Mouse (Mus musculus) cerebellum, adult 9-11 months (tissue): ENCODE measurements around the gene Dclk2.
A peak's percentile ranks its signal among the peaks of the same experiment; 100 is the strongest.

Experiments
- DNase-seq: peaks from one replicate; pipeline ENCODE4 v3.0.0; 2022

Gene Dclk2

DNA sequence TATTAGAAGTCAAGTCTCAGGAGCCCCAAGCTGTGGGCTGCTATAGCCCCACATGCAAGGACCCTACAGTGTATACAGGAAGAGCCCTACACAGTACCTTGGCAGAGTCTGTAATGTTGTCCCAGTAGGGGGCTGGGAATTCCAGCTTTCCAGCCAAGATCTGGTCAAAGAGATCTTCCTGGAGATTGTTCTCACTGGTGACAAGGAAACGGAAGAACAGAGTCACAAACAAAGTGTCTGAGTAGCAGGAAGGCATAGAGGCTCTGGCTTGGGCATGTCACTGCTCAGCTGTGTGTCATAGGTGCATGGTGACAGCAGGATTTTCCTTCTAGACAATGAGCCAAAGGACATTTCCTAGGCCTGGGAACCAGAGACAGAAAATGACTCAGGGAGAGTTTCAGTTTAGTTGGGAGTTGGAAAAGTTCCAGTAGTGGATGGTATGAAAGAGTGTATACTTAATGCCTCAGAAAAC lies 126.9 kb downstream of the Dclk2 start:
- no peak for DNase-seq

DNA sequence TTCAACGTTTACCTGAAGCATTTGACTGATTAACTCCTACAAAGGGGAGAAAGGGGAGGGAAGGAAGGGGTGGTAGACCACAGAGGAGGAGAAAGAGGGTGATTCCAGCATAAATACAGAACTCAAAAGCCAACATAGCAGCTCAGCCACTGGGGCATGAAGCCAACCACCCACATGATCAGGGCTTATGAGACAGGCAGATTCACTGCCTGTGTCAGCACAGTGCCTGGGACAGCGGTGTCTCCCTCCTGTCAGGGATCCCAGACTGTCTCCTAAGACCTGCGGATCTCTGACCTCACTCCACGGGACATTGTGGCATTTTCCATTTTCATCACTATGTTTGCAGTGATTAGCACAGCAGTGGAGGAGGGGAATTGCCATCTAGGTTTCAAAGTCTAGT lies 127.4 kb downstream of the Dclk2 start:
- DNase-seq, result no peak

DNA sequence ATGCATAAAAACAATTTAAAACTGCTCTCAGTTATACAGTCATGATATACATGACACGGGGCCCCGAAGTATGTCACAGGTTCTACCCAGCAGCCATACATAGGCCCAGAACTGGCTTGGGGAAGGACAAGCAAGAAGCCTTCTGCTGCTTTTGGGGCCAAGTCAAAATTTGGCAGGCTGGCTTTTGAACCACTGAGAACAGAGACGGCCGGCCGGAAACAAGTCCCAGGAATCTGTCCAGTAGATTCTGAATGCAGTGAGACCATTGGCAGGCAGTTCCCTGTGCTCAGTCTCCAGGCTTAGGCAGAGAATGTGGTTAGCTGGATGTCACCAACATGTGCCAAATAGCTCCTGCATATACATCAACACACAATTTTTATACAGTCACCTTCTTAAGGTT lies 130.9 kb downstream of the Dclk2 start:
- peak; percentile 85 for DNase-seq

DNA sequence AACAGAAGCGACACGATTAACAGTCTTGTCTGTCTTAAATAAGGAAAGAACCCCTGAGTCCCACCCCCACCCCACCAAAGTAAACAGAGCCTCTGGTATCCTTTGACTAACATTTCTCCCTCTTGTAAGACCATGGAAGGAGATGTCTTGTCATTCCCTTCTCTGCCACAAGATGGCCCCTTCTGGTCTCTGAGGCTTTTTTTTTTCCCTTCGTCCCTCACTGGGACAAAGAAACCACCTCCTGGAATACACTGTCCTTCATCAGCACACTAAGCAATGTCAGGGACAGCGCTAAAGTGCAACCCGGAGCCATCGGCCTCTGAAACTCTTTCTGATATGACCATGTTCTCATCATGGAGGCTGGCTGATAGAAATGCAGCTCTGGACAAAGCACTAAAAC lies 131.9 kb downstream of the Dclk2 start:
- DNase-seq, result peak; percentile 71

DNA sequence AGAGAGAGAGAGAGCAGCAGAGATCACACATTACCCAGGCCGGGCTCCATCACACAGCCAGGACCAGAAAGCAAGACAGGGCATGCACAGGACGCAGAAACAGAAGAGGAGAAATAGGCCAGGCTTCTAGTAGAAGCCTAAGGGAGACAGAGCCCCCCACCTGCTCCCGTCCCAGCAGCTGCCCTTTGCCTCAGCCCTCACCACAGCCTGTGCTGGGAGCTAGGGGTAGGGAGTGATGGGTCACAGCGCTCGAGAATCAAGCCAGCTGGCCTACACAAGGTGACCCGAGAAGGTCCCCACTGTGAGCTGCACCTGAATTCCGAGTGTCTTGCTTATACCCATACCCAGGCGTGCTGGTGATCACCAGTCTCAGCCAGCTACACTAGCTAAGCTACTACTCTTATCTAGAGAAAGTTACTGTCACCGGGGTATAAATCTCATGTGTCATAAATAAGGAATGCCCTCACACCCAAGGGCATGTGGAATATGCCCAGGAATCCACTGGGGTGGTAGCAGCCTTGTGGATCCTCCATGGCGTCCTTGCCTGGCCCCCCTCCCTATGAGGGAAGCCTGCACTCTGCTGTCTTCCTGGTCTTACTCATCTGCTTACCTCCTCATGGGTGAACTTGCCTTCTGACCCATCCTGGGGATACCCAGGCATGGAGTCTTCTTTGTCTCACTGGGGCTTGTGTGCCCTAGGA lies 133.1 kb downstream of the Dclk2 start:
- DNase-seq, result peak; percentile 42

DNA sequence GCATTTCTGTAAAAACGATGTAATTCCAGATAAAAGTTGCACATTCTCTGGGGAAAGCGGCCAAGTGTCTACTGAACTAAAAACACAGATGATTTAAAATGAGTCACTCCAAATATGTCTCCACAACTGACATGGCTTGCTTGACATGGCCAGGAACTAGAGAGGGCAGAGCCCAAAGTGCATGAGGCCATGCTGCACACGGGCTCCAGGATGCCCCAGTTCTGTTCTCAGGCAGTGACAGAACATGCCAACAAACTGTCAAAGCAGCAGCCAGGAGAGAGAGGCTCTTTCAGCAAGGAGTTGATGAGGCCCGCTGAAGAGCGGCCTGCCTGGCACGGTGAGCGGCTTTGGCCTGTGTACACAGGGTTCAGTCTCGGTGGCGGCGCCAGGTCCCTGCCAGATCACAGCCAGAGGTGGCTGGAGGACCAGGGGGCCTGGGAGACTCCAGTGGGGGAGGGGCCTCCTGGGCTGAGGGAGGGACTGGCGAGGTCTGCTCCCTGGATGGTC lies 133.8 kb downstream of the Dclk2 start:
- peak; percentile 89 for DNase-seq

DNA sequence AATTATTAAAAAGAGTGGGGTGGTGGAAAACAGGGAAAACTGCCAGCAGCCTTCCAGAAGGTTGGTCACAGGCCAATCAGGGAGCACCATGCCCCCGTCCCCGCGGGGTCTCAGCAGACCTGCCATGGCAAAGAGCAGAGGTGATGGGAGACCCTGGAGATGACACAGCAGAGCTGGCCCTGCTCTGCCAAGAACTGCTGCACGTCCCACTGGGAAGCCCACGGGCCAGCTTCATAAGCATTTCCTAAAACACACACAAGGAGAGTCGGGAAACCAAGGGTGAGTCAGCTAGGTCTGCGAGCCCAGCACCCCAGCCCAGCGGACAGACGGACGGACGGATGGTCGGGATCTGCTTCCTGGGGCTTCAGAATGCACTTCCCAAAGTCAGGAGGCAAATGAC lies 134.4 kb downstream of the Dclk2 start:
- peak; percentile 53 for DNase-seq

DNA sequence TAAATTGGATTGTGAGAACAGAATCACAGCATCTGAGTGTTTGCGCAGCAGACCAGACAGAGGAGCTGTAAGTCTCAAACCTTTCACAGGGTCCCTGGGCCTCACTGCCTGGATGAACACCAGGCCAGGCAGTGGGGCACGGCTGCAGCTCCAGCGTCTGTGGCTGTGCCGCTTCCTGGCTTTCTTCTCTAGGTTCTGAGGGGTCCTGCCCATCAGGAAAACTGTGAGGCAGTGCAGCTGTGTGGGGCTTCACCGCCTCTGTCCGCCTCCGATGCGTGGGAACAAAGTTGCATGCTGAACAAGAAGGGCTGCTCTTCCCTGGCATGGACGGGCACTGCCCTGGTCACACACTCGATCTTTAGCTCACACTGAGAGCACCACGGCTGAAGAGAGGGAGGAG lies 135.7 kb downstream of the Dclk2 start:
- DNase-seq, result no peak

DNA sequence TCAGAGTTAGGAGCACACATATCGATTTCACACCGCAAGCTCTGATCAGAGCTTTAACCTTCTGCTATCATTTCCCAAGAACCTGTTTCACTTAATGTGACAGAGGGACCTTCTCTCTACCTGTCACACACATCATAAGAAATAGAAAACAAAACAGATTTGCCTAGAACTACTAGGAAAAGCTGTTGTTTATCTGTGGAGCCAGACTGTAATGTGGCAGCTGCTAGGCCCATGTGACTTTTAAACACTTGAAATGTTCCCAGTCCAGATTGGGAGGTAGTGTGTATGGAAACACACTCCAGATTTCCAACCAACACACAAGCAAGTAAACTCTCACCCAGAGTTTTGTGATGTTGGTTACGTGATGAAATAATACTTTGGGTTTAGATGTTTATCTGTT lies 136.6 kb downstream of the Dclk2 start:
- DNase-seq, result no peak

DNA sequence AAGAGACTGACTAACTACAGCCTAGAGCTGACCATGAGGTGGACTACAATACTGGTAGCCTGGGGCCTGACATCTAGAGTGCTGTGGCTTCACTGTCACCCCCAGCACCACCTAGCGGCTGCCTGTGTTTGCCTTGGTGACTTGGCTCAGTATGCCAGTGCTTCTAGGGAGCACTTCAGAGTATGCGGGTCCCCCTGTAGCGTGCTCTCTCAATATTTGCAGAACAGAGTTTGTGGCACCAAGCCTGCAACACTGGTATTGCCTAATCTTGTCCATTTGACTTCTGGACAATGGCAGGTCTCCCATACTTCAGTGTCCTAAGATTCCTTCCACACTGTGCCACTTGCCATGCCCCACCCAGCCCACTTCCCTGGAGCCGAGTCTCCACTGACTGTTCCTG lies 140.9 kb downstream of the Dclk2 start:
- DNase-seq, result no peak

DNA sequence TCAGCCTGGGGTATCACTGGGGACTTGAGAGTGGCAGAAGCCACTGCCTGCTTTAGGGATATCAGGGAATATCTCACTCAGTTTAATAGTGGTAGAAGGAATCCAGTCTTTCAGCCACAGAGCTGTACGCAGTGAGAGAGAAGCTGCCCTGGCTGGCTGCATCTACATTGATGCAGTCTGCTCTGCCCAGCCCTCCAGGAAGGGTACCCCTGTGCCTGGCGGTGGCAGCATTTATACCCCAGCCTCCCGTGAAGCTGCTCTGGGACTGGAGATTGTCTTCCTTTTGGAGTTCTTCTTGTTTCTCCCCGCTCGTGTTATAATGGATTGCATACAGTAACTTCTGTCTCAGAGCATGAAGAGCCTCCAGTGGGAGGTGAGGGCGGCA lies 145.2 kb downstream of the Dclk2 start:
- no peak for DNase-seq

DNA sequence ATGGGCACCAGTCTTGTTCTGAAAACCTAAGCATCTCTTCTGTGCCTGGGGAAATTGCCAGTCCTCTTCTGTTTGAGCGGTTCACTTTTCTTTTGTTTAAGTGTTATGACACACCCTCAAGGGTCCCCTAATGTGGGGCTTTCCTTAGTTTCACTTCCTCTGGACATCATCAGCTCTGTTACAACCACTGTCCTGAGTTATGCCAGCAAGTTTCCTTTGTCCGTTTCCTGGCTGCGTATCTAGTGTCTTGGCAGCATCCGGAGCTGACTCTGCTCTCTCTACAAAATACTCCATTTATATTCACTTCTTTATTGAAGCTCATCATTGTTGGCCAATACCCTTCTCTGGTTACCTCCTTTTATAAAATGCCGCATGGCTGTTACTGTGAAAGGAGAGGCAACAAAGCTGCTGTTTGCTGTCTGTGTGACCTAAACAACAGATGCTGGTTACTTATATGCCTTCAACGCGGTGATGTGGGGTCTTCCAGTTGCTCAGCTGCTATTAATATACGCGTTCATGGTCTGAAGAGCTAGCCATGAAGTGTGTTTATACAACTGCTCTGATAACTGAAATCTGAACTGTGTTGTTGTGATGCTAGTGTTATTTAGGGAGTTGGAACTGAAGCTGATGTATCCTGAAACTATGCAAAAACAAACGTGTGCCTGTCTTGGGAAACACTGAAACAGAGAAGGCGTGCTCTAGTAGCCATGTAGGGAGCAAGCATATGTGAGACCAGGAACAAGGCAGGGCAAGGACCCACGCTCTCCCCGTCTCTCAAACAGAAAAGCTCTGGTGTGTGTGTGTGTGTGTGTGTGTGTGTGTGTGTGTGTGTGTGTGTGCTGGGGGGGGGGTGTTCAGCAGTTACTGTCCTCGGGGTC lies 145.8 kb downstream of the Dclk2 start:
- DNase-seq, result no peak

DNA sequence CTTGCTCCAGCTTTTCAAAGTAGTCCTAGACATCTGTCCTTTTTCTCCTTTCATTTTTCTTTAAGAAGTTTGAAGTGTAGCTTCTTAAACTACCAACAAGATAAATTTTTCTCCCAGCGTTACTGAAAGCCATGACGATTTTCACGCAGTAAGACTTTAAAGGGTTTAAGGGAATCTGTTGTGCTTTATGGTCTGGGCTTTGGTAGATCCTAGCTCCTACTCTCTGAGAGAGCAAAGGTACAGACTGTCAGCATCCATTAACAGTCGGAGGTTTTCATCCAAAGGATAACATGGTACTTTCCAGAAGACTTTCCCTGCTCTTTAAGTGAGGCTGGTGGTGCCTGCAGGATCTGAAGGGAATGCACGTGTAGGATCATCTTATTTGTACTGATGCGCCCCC lies 151.7 kb downstream of the Dclk2 start:
- DNase-seq, result no peak

DNA sequence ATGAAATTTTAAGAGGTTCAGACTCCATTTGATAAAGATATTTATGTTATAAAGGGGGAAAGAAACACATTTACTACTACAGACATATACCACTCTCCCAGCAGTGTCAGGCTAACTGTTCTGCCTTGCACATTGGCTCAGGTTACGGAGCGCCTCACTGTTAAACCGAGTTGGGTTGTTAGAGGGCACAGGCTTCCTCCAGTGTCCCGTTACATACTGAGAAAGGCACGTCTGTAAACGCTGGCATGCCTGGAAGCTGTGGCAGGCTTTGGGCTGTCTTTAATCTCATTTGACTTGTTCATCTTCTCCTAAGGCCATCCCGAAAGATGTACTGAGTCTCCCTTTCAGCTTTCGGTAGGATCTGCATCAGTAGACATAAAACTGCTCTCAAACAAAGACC lies 152.1 kb downstream of the Dclk2 start:
- no peak for DNase-seq

DNA sequence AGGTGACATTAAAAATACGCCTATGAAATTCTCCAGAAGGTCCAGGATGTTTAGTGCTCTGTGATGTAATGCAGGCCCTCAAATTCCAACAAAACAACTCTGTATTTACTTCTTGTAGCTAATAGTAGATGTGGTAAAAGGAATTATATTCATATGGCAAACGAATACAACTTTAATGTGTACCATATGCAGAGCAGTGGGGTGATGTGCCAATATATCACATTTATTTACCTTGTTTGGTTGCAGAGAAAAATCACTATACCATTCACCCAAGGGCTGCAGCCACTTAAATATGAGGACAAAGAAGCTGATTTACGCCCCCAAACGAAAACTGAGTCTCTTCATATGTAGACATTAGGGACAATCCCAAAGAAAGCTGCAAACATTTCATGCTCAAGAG lies 158.2 kb downstream of the Dclk2 start:
- DNase-seq, result no peak

DNA sequence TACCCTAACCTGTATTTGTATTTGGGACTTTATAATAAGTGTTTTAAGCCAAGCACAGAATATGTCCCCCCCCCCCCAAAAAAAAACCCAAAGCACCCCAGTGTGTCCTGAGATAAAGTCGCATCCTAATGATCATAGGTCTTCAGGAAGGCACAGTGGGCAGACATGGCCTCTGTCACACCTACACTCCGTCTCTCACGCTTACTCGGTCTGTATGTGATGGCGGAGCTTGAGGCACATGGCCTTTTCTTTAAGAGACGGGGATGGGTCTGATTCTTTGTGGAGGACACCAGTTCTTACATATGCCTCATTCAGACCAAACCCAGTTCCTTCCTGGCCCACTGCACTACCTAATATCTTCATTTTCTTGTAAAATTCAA lies 158.6 kb downstream of the Dclk2 start:
- no peak for DNase-seq

DNA sequence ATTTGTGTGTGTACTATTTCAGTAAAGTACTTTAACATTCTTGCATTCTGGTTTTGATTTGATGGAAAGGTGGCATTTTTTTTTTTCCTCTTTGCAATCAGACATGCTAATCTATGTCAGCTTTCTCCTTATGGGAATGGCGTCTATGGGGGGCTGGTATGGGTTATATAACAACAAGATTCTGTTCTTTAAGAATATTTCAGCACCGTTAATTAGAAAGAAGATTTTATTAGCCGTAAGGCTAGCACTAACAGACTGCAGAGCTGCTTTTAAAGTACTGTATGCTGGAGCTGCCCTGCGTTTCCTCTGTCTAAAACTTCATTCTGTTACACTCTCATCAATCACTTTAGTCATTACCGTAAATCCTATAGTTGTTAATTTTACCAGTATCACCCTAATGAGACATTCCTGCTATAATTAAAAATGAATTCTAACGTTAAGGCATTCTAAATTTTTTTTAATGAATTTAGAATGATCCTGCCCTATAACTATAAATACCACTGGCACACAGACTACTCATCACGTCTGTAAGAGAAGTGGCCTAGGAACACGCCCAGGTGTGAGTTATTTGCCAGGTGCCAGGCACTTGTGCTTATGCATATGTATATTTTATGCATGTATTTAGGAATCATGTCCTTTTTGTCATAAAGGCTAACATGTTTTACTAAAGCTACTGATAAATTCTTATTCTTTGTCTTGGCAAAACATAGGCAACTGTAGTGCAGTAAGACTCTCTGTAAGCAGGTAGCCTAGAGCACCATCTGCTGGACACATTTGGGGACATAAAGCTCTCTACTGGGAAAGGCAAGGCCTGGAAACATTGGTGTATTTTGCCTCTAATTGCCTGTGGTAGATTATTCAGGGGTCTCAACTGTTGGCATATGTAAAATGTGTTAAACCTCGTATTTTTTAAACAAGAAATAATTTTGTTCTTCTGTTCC lies 159.3 kb downstream of the Dclk2 start:
- DNase-seq, result peak; percentile 60

DNA sequence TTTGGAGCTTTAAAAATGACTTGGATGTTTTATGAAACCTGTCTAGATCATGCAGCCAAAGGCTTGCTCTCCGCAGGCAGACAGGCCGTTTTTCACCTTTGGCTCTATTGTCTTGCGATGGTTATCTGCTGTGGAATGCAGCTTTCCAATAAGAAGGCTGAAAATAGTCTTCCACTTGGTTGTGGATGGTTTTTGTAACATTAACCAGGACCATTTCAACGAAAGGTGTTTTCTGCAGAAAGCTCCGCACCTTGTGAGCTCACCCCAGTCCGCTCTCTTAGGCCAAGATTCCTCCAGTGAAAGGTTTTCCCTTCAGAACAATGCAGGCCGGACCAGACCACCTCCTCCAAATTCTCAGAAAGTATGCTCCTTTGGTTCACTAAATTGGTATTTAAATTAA lies 160.2 kb downstream of the Dclk2 start:
- no peak for DNase-seq

DNA sequence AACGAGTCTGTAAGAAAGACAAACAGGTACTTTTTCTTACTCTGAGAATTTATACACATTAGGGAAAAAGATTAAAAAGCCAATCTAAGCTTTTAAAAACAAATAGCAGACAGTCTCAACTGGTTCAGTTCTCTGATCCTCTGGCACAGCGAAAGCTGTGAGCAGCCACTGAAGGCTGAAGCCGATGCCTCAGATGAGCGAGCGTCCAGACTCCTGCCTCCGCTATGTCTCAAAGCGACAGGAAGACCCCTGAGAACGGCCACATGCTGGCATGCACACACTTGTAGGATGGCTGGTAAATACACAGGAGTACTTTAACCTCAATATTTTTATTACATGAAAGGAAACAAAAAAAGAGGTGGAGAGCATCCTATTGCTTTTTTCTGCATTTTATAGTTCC lies 160.8 kb downstream of the Dclk2 start:
- DNase-seq, result no peak

DNA sequence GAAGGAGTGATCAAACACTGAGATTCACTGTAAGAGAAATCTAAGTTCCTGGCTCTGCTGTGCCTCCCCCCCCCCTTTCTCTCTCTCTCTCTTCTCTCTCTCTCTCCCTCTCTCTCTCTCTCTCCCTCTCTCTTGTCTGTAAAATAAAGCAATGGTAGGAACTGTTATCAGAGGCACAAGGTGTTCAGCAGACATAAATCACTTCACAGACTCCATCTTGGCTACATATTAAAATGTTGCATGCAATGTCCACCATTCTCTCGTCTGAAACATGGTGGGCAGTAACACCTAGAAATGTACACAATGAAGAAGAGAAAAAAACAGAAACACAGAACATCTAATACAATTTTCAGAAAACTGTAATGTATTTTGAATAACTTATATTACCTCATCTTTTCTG lies 161.3 kb downstream of the Dclk2 start:
- no peak for DNase-seq

DNA sequence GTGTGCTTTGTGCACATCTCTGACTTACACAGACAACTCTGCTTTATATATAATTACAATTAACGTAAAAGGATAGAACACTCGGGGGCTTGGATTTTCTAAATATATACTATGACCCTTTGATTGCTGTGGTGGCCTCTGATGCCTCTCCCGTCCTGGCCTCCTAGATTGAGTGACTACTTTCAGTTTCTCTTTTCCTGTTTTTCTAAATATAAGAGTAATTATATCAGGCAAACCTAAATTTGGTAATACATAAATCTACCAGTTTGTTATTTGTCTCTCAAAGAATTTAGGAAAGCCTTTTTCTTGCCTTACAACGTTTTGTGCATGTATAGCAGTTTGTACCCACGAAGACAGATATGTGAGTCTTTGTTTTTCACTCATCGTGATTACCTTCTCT lies 161.9 kb downstream of the Dclk2 start:
- DNase-seq, result no peak

DNA sequence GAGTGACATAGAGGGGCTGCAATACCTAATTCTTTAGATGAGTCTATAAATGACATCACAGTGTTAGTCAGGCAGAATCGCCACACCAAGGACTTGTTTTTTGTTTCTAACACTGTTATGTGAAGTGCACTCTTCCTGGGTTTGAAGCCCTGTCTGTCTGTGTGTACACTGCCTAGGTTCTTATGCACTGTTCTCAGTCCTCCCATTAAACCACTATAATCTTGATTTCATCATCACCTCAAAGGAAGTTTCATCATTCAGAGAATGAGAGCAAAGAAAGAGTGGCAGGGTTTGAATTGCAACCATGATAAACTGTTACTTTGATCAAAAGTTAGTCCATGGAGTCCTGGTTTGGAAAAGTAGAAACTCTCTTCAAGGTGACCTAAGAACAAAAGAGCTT lies 164.1 kb downstream of the Dclk2 start:
- DNase-seq, result no peak
